Mouse (Mus musculus) embryo, embryonic 11.5 days (tissue): ENCODE data around the gene Pdgfc.
"Not testable (repeated sequence)": the region's sequence is repeated elsewhere in the genome, so short reads cannot be mapped to it uniquely, and the experiment has no call there.

Experiments
- DNase-seq: peaks from one replicate; pipeline ENCODE4 v3.0.0-alpha.2; 2012; ENCODE audit warnings: low read depth, low spot score

The Pdgfc gene

DNA sequence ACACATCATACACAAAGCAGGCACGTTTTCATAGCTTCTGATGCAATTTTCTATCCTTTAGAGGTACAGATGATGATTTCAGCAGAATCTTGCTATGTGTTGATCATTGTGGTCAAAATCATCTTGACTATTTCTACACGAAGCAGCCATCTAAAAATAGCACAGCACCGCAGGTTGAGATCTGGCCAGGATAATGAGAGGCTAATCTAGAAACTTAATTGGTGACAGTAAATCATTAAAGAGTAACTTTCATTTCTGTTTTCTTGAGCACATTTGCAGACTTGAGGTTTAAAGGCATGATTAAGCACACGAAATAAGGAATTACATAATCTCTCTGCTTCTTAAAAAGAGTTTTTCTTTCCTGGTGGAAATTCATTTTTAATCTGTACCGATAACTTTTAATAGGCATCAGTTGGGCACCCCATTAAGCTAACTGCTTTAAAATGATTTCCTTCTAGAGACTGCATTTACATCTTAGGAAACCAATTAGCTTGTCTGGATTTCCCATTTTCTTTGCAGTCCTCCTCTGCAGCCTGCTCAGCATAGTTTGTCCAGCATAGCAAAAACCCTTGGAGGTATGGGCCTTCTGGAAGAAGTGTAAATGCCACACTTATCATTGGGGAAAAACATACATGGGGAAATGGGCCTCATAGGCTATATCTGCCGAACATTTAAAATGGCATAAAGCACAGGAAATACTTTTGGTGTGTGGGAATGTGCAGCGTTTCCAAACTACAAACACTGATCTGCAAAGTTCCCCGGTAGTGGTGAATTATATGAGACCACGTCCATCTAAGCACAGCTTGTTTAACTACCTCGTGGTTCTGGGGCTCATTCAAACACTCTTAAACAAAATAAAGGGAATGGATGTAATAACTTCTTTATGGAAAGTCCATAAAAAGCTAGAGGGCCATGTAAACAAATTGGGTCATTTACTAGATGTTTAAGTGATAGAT is 10.7 kb downstream of the Pdgfc start:
- no peak for DNase-seq

DNA sequence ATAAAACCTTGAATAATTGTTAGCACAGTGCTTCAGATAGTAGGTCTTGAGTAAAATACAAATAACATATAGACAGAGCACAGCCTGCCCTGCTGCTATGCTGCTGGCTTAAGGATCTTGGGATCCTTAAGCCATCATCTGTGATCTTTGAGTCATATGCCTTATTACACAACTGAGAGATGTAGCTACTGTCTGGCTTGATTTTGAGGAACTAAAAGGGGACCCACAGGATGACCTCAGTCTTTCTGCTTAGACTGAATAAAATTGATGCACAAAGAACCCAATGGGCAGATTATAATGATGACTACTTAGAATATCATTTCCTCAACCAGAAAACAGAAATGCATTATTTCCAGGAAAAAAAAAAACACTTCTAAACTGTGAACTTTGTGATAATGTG is 15.3 kb downstream of the Pdgfc start:
- DNase-seq, result no peak

DNA sequence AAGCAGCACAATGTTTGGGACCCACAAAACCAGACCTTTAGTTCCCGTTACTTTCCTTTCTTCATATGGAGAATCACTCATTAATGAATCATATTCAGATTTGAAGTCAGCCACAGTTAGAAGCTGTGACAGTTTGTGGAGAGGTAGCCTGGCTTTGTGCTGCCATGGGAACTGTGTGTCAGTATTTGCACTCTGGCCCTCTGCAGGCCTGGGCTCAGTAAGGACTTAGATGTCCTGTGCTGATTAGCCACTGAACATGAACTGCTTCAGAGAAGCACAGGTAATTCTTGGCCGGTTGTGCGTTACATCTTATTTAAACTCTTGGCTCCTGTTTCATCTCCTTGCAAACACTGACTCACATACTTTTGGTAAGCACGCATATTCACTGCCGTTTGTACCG is 16.2 kb downstream of the Pdgfc start:
- DNase-seq, result no peak

DNA sequence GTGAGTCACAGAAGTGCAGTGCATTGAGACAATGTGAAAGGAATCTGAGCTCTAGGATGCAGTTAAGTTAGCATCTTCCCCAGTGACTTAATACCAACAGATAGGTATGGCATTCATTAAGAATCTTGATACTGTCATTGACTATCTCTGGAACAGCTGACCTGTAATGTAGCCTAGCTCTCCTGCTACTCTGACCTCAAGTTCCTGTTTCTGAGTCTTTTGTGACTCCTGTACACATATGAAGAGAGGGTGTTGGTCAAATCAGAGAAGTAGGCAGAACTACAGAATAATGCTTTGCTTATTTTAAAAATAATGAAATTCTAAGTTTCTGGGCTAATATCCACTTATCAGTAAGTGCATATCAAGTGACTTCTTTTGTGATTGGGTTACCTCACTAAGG is 17.9 kb downstream of the Pdgfc start:
- no peak for DNase-seq

DNA sequence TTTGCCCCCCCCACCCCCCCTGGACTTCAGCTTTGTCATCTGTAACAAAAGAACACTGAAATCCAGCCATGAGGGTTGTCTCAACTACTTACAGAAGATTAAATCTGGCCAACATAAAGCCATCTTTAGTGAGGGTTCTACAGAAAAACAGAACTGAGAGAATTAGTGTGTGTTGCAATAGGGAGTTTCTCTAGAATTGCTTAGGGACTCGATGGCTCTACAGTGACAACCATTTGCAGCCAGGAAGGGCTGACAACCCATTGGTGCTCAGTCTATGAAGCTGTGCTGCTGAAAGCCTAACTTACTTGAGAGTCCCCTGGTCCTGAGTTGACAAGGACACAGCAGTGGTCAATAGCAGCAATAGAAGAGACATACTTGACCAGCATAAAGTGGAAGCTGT is 21.5 kb downstream of the Pdgfc start:
- DNase-seq, result no peak

DNA sequence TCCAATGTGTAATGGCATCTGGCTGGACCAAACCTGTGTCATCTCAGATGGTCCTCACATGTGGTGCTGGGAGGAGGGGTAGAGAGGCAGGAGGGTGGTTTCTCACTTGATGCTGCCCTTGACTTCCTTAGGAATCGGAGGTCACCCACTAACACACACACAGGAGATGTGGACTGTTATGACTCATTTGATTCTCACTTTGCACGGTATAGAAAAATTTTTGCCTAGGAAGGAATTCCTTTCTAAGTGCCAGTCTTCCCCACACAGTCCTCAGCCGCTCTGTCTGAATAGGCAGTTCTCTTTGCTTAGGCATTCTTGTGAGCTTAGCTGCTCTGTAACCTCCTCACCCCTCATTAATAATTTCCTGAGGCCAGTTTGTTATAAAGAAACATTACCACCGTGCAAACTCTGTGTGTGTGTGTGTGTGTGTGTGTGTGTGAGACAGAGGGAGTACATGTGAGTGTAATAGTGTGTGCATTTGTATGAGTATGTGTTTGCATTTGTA is 22.4 kb downstream of the Pdgfc start:
- no peak for DNase-seq

DNA sequence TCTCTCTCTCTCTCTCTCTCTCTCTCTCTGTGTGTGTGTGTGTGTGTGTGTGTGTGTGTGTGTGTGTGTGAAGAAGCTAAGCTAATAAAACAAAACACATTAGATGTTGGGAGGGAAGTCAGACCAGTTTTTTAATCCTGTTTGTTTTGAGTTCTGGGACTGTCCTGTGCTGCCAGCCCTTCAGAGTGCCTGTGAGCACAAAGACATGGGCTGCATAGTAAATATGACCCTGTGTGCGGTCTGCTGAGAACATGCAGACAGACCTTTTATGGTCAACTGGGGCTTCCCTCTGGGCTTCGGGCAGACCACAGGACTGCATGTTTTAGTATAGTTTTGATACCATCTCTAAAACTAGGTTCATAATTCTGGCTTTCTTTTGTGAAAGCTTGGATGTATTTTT is 32.3 kb downstream of the Pdgfc start:
- no peak for DNase-seq

DNA sequence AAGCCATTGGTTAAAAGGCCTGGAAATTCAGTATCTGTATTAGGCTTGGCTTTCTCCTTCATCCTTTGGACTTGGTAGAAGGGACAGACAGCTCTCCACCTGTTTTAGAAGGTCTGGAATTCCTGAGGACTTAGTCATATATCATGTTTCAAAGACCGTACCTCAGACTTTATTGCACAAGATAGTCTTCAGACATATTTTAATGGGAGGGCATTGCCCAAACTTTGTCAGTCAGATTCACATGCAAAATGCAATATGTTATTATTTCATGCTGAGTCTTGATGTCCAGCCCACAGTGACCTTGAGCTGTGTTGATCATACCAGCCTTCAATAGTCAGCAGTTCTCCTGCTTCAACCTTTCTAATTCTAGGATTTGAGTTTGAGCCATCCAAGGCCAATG is 64.9 kb downstream of the Pdgfc start:
- no peak for DNase-seq

DNA sequence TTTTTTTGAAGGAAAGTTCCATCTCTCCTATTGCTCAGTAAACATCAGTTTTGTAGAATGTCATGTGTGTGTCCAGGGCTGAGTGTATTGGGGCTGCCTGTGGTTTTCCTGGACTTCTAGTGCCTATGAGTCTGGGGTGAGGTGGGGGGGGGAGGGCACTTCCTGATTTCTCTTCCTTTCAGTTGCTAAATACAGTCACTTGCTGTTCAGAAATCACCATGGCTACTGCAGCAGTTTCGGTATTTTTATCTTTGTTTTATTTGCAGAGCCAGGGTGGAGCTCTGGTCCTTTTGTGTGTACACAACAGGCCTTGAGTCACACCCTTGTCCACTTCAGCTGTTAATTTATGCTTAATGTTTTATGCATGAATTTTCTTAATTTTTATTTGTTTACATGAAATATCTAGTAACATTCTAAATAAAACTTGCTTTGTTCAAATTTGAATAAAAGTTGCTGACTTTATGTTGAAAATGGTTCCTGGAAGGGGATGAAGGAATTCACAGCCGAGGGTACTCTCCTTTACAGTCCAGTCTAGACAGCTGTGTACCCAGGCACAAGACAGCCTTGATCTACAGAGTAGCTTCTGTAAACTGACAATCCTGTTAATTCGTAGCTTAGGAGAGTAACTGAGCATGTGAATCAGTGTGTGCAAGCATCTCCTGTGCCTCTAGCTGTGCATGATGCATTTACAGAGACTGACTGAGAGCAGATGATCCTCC is 66.1 kb downstream of the Pdgfc start:
- DNase-seq, result no peak

DNA sequence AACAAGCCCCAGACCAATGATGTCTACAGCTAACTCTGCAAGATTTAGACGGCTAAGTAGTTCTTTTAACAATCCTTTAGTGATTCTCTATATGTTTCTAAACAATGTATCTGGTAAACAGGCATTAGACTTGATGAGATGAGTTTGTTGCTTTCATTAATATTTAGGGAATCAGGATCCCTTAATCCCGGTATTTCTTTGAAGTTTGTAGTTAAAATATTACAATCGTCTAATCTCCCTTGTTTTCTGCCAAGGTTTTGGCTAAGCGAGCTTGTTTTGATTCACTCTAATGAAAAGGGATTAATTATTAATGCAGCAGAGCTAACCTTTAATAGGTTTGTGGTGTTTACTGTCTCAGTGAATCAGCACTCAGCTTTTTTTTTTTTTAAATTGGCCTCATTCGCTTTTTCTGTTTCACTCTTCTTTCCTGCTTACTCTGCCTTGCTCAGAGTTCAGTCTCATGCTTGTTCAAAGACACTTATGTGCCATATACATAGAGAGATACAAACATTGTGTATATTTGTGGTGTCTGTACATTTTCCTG is 66.7 kb downstream of the Pdgfc start:
- DNase-seq, result no peak

DNA sequence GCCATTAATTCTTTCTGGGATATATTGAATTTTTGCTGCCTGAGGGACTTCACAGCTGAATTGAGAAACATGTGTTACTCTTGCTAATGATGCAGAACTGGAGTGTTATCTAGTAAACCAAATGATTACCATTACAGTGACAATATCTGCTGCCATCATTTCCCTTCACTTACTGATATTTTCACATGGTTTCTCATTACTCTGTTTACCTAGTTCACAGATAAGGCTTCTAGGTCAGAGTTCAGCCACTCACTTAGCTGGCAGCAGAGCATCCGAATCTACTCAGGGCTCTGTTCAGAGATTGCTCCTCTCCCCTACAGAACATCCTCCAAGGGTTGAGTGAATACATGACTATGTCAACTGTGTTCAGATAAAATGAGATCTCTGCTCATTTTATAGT is 71.3 kb downstream of the Pdgfc start:
- no peak for DNase-seq

DNA sequence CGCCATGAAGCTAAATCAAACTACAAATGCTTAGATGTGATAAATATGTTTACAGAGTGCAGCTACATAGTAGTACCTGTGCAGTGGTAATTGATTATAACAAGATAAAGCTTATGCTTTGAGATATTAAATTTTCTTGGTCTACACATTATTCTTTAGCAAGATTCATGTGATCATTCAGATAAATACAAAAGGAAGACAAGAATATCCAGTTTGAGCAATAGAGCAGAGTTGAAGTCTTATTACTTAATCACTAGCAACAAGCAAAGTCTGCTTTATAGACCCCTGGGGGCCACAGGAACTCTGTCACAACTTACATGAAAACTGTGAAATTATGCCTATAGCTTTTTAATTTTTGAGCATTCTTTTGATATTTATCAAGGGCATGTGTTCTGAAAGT is 74.8 kb downstream of the Pdgfc start:
- no peak for DNase-seq

DNA sequence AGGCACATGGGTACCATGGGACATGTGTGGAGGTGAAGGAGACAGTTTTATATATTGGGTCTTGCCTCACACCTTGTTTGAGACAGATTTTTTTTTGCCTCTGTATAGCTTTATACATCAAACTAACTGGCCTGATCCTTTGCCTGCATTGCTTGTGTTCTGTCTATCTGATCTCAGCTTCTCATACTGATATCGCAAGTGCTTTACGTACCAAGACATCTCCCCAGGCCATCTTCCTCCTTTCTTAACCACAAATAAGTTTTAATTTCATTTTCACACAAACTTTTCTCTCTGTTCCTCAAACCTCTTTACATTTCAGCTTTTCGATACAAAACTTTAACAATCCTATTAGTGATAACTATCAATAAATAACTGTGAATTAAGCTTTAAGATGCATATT is 76.7 kb downstream of the Pdgfc start:
- no peak for DNase-seq

DNA sequence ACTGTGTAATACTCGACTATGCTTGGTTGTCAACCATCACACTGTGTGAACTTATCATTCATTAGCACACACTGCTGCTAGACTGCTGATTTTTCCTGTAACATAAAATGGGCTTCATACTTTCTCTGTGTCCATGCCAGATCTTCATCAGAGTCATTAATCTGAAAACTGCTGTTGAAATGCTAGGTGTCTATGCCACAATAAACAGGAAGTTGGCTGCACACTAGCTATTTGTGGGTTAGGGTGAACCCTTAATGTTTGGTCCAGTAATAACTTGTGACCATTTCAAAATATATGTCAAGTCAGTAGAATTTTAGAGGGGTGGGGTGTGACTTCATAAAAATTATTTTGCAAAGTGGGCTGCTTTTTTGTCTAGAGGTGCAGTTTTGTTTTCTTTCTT is 84.4 kb downstream of the Pdgfc start:
- DNase-seq, result no peak

DNA sequence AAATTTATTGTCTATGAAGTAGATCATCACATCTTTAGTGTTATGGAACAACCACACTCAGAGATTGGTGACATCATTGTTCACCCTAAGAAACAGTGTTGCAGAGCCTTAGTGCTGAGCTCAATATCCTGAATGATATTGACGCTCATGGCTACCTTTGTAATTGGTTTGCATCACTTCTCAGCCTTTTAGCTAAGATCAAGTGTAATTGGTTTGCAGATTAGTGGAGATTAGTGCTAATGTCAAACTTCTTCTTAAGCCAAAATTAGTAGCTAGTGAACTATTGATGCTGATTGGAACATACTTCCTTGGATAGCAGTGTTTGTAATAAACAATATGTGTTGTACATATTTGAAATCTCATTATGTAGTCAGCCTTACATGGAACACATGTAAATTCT is 85.5 kb downstream of the Pdgfc start:
- no peak for DNase-seq

DNA sequence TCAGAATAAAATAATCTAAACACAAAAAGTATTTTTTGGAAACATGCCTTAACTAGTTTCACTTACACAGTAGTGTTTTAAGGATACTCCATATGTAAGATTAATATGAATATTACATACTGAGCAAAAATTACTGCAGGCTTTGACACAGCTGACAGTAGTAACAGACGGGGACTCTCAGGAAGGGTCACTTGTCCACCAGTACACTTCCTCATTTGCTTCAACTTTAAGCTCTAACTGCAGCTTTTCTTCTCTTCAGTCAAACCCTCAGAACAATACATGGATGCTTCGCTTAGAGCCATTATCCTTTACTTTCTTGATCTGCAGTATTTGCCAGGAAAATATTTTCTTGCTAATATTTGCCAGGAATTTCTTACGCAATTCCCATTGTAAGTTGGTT is 87.2 kb downstream of the Pdgfc start:
- no peak for DNase-seq

DNA sequence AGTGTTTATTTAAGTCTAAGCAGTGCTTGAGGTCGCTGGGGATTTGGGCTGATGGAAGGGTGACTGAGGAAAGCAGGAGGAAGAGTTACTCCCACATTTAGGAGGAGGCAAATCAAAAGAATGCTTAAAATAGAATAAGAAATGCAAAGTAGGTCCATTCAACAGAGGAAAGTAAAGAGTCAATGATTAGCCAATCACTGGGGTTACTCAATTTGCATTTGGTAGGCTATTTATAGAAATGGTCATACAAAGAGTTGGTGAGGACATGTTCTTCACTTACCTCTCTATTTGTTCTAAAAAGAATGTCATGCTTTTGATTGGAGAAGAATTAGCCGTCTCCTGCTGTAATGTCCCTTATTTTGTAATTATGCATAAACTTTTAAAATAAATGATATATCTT is 90.8 kb downstream of the Pdgfc start:
- DNase-seq, result no peak

DNA sequence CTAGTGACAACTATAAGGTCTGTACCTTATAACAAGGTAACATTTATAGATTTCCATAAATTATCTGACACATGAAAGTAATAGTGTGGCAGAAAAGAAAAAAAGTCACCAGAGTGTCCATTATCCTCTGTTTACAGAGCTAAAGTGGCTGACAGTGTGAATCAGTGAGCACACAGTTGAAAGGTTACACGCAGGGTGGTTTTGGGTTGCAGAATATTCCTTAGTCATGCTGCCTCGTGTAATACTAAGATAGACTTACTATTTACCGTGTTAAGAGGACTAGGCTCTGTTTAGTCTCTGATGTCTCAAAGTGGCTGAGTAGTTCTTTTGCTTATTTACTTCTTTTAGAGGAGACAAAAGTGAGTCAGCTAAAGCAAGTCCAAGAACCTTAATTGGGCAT is 100.8 kb downstream of the Pdgfc start:
- DNase-seq, result no peak

DNA sequence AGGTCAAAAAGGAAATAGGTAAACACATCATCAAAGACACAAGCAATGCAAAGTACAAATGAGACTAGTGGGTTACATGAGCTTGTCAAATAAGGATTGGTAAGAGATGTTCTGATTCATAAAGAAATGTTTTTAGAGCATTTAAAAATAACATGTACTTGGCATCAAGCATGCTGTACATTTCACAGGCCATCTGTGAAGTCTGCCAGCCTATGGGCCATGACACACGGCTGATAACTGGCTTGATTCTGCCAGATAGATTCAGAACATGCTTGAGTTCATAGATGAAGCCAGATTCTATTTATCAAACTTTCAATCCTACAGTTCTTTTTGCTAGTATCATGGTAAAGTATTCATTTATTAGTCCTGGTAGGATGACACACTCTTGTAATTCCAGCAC is 101.8 kb downstream of the Pdgfc start:
- DNase-seq, result not testable (repeated sequence)

DNA sequence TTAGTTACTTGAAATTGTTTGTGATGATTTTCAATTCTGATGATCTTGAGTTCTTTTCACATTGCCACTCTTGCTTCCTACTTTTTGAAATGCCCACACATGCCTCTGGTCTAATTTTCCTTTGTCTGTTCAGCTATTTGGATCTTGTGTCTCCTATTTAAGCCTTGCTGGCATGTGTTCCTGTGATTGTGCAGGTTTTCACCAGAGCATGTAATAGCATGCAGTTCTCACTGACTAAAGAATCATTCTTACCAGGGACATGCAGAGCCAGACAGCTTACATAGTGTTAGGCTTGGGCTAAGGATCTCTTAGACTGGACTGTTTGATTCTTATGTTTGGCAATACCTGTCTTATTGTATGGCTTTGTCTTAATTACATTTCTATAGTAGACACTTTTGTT is 107.5 kb downstream of the Pdgfc start:
- DNase-seq, result no peak

DNA sequence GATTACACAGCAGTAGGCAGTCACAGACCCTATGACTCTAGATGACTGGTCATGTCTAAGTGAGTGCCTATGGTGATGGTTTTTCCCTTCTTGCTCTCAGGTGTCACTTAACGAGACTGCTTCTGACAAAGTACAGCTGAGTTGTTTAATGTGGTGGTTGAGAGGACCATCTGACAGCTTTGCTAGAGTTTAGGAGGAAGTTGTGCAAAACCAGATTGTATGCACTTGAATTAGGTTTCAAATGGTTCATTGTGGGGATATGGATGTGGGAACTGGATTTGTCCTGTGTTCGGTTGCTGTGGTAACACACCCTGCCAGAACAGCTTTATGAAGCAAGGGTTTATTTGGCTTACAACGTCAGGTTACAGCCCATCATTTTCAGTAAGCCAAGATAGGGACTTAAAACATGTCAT is 112.9 kb downstream of the Pdgfc start:
- peak; percentile 2 for DNase-seq

DNA sequence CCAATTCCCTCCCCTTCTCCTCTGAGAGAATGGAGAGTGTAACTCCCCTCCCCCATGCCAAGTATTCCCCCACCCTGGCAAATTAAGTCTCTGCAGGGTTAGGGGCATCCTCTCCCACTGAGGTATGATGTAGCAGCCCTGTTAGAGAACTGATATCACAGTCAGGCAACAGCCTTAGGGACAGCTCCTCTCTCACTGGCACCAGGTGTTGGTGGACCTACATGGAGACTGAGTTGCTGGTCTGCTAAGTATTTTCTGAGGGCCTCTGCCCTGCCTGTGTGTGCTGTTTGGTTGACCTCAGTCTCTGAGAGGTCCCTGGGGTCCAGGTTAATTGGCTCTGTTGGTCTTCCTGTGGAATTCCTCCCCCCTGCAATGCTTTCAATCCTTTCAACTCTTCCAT is 114.0 kb downstream of the Pdgfc start:
- DNase-seq, result no peak

DNA sequence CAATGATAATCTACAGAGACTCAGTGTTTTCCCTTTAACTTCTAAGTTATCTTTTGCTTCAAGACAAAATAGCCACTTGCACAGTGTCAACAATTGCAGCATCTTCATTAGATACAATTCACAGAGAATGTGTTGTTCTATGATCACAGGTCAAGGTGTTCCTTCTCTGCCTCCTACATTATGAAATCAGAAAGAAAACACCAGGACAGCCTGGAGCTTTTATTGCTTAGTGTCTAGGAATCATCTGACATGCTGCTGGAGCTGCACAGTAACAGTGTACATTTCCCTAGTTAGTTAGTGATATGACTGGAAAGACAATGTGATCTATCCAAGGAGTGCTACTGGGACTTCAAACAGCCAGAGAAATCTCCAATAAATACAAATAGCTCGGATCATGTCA is 118.2 kb downstream of the Pdgfc start:
- DNase-seq, result no peak
